Mouse (Mus musculus): ENCODE measurements around the gene Ctdnep1.

DNA sequence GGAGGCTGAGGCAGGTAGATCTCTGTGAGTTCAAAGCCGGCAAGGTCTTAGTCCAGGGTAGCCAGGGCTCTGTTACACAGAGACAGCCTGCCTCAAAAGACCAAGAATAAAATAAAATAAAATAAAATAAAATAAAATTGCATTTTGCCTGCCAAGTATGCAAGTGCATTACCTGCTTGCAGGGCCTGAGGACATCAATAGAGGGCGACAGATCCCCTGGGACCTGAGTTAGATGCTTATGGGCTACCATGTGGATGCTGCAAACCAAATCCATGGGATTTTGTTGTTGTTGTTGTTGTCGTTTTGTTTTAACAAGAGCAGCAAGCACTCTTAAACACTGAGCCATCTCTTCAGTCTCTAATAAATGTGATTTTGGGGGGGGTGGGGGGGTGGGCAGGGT lies 48.7 kb upstream of the Ctdnep1 start:
- TF ChIP-seq CTCF (IDR thresholded peaks at IDR 0.05; ENCODE audit: insufficient read depth, low read depth, low read length) (no peak), POLR2A (IDR thresholded peaks at IDR 0.05; ENCODE audit: insufficient read depth, low read depth, low read length) (no peak)
